Mouse (Mus musculus) frontal cortex, adult (tissue): ENCODE data around the gene Slc35f2.

Experiments
- ATAC-seq: cut with Nextera tagmentation; 2 replicates; pipeline ENCODE4 v1.9.2; 2017; ENCODE audit warnings: mild to moderate bottlenecking, moderate library complexity, mixed read lengths; ENCODE audit not compliant: low TSS enrichment

Gene Slc35f2

DNA sequence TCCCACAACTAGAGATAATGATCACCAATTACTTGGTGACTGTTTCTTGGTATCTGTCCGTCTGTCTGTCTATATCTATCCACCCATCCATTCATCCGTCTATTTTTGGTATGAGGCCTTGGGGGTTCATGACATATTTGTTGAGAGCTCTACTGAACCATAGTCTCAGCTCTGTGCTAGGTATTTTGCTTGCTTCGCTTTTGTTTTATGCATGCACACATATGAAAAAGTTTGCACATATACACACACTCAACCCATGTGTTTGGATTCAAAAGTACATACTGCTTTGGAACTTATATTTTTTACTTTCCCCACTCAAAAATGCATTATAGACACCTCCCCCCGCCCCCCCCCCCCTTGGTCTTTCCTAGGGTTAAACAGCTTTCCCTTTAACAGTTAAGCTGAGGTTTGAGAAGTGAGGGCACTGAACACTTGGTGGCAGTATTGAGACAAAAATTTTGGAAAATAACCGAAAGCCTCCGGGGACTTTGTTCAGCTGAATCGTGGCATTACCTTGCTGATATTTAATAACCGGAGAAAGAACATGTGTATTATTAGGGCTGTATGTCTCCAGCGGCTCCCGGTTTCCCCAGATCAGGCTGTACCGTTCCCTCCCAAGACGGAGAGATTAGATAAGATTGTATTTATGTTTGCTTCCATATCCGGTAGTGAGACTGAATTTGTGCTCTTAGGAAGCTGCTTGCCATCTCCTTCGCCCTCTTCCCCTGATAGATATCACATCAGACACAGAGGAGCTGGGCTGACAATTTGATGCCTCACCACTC lies 57.9 kb downstream of the Slc35f2 start:
- ATAC-seq, result peak; percentile 88

DNA sequence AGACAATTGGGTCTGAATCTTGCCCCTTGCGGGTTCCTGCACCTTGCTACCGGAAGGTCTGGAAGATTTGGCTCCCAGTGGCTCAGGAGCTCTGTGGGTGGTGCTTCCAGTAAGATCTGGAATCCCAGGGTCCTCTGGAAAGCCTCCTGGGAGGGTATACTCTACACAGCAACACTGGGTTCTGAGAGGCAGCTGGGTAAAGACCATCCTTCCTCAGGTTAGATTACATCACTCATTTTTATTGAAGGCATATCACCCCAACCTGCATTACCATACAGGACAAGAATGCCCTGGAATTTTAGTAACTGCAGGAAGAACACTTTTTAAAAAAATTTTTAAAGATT lies 58.5 kb downstream of the Slc35f2 start:
- ATAC-seq, result peak; percentile 72

DNA sequence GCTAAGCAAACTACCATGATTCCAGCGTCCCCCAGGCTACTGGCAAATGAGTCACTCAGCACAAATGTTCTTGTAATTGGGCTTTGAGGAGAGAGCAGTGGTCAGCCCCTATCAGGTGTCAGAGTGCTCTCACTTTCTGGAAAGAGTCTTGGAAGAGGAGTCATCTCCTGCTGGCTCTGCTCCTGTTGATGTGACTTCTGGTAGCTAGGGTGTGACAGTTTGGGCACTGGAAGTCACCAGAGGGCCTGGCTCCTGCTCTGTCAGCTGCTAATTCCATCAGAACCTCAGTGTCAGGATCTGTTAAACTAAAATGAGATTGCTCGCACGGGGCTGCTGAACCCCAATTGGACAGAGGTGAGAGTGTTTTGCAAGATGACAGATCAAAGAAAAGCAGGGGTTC lies 63.7 kb downstream of the Slc35f2 start:
- no peak for ATAC-seq

DNA sequence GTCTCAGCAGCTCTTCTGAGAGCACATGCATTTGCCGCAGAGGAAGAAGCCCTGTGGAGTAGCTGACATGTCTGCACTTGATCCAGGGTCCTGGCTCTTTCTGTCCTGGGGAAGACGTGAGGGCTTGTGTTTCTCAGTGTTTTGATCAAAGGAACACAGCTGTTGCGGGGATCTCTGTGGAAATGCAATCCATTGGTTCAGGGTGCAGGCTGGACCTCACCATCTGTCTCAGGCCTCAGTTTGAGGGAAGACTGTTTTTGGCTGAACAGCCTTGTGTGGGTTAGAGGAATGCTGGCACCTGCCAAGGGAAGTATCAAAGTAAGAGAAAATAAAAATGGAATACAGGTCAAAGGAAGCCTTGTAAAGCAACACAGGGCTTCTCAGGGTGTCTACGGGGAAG lies 64.6 kb downstream of the Slc35f2 start:
- ATAC-seq, result peak; percentile 80

DNA sequence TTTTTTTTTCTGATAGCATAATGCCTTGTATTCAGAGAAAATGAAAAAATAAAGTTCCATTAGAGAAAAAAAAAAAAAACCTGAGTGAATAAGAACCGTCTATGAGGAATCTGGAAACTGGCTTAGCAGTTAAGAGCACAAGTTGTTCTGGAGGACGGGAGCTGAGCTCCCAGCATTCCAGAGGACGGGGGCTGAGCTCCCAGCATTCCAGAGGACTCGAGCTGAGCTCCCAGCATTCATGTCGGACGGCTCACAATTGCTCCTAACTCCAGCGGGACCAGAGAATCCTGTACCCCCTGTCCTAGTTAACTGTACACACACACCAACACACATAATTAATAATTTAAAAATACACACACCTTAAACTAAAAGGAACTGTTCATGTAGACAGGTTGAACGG lies 67.5 kb downstream of the Slc35f2 start:
- ATAC-seq, result no peak

DNA sequence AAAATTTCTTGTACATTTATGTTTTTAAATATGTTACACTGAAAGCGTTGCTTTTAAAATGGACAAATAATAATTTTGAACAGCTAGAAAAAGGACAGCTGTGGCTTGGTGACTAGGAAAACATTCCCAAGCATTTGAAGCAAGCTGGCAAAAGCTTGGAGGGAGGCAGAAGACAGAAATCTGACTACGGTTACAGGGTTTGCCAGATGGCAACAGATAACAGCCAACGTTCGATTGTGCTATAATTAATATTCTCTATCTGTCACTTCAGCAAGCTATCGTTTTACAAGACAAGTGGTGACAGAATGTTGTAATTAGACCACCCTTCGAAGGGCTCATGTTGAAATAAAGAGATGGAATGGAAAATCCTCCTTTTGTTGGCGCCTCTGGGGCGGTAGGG lies 77.2 kb downstream of the Slc35f2 start:
- ATAC-seq, result no peak

DNA sequence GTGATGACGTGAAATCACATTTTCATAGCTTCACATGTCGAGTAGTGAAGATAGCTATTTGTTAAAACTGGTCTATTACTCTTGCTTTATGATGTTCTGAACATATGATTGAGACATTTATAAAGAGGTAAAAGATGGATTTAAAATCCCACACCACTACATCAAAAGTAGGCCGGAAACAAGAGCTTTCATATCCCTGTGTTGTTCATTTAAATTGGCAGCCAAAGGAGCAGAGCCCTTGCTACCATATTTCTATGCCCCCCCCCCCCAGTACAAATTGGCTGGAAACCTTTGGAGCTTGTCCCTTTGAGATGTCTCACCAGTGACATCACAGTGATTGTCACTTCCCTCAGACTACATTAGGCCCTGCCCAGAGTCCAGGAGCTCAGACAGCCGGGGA lies 78.5 kb downstream of the Slc35f2 start, which contains the start of gene Sln:
TSS of gene Sln (plus strand) at position 301 of the 400 bp plus-strand sequence.
- ATAC-seq, result no peak

- no peak for ATAC-seq
These were observed 80.8 kb downstream of the Slc35f2 start for GRCm38 (mm10) chr9:53852158-53852557.

GRCm38 (mm10) chr9:53853672-53854071 lies 82.3 kb downstream of the Slc35f2 start:
- ATAC-seq, result peak; percentile 69

- ATAC-seq, result peak; percentile 95
These were observed 83.2 kb downstream of the Slc35f2 start for GRCm38 (mm10) chr9:53854525-53854924.

DNA sequence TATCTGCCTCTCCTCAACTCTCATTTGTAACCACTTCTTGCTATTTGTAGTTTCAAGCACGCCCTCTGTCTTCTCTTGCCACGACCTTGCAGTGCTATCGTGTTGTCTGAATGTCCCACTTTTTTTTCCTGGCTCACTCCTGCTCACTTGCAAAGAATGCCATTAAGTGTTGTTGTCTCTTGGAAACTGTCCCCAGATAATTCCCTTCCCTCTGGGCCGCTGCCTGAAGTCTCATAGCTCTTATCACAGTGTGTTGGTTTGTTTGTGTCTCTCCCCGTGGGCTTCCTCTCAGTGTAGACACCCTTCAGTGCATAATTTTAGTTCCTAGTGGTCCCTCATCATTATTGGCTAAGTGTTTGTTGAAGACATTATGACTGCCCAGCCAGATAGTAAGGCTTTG lies 86.5 kb downstream of the Slc35f2 start:
- no peak for ATAC-seq
